Mouse (Mus musculus): ENCODE measurements around the gene Reep3.

DNA sequence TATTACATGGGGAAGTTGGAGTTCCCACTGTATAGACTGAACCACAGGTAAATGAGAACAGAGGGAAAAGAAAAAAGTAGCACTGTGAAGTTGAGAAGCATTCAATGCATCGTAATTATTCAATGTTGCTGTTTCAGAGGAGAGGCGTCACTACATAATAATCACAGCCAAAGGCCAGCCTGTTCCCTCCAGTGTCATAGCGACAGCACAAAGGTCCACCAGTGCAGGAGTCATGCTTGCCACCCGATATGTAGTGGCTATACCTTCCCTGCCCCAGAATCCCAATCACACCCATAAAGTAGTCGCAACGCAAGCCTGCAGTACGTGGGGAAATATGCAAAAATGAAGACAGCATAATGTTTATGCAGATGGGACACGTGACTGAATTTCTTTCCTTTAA, 70.4 kb downstream of the Reep3 start:
- no peak for TF ChIP-seq CTCF (conservative IDR thresholded peaks at IDR 0.05; ENCODE audit: low read length)
- TF ChIP-seq NANOG (IDR thresholded peaks at IDR 0.05; ENCODE audit: borderline replicate concordance, low read length) = no peak
- TF ChIP-seq POU5F1 (IDR thresholded peaks at IDR 0.05; ENCODE audit: borderline replicate concordance, low read length) = no peak

Measured in E14TG2a.4 (cell line).